Mouse (Mus musculus) brain, embryonic 14.5 days (tissue): ENCODE results near the gene Galc.

Experiments
- CTCF ChIP-seq: fragments of 200-500 bp; IDR thresholded peaks from 2 replicates; pipeline ENCODE4 v1.5.1; 2012; ENCODE audit warnings: inconsistent platforms, mild to moderate bottlenecking, moderate library complexity, borderline replicate concordance; ENCODE audit not compliant: insufficient read depth, insufficient read length; ENCODE audit errors: extremely low read depth
- POLR2A ChIP-seq: fragments of 200-500 bp; IDR thresholded peaks from 2 replicates; pipeline ENCODE4 v1.6.1; 2012; ENCODE audit warnings: mild to moderate bottlenecking, inconsistent platforms, borderline replicate concordance; ENCODE audit not compliant: poor library complexity, insufficient read depth, insufficient read length, severe bottlenecking; ENCODE audit errors: extremely low read depth

- no peak for TF ChIP-seq POLR2A
- no peak for TF ChIP-seq CTCF
These were observed 51.2 kb downstream of the Galc start for GRCm38 (mm10) chr12:98208104-98208503.
